Mouse (Mus musculus) forebrain, embryonic 14.5 days (tissue): ENCODE measurements around the gene St3gal6. TPM values are rescaled to one million over a fixed set of nuclear protein-coding genes. Genes with fewer than 3 reads are reported as not detected.
"Not testable (repeated sequence)": the region's sequence is repeated elsewhere in the genome, so short reads cannot be mapped to it uniquely, and the experiment has no call there.

Source experiments
- ATAC-seq: fragments of 200-750 bp; cut with Nextera tagmentation; 2 replicates; pipeline ENCODE4 v1.8.0; 2017; ENCODE audit warnings: mild to moderate bottlenecking, moderate library complexity
- DNase-seq: peaks from one replicate; pipeline ENCODE4 v3.0.0-alpha.2; 2015; ENCODE audit warnings: low spot score
- H3K27ac ChIP-seq: fragments of 300-500 bp; sonication (generic); 2 replicates; pipeline ENCODE4 v1.5.1; 2014; ENCODE audit warnings: low read depth, mild to moderate bottlenecking, control low read depth, low read length, moderate library complexity
- H3K27me3 ChIP-seq: fragments of 300-500 bp; sonication (generic); replicated peaks from 2 replicates; pipeline ENCODE4 v1.6.1; 2014; ENCODE audit warnings: low read length, control low read depth, mixed read lengths; ENCODE audit not compliant: control insufficient read depth, insufficient read depth
- H3K36me3 ChIP-seq: fragments of 300-500 bp; sonication (generic); 2 replicates; pipeline ENCODE4 v1.6.1; 2014; ENCODE audit warnings: low read length, control low read depth; ENCODE audit not compliant: control insufficient read depth, insufficient read depth
- H3K4me1 ChIP-seq: fragments of 300-500 bp; sonication (generic); 2 replicates; pipeline ENCODE4 v1.6.1; 2014; ENCODE audit warnings: antibody characterized with exemption, low read length, control low read depth; ENCODE audit not compliant: control insufficient read depth, insufficient read depth
- H3K4me2 ChIP-seq: fragments of 300-500 bp; sonication (generic); 2 replicates; pipeline ENCODE4 v1.6.1; 2014; ENCODE audit warnings: mild to moderate bottlenecking, control low read depth, low read length
- H3K4me3 ChIP-seq: fragments of 300-500 bp; sonication (generic); 2 replicates; pipeline ENCODE4 v1.5.1; 2014; ENCODE audit warnings: low read depth, low read length, control low read depth
- H3K9ac ChIP-seq: fragments of 300-500 bp; sonication (generic); 2 replicates; pipeline ENCODE4 v1.6.1; 2014; ENCODE audit warnings: mild to moderate bottlenecking, low read length, control low read depth, moderate library complexity
- H3K9me3 ChIP-seq: fragments of 300-500 bp; sonication (generic); replicated peaks from 2 replicates; pipeline ENCODE4 v1.6.1; 2016; ENCODE audit warnings: low read length, control low read depth, mixed read lengths; ENCODE audit not compliant: control insufficient read depth
- WGBS: fragments of 180-500 bp; shearing (Covaris S2); extraction: QIAGEN DNeasy Blood & Tissue Kit; methylation state at CpG from one replicate; pipeline ENCODE4 v1.1.7; 2014; 5-methylcytosine and 5-hydroxymethylcytosine counted together
- polyA plus RNA-seq: library from polyadenylated mRNA; unstranded; fragments of >200 nt; fragmentation: Nextera tagmentation; extraction: Ambion mirVana; gene quantifications from 2 replicates; pipeline ENCODE4 v1.2.1, GENCODE M21; 2014

Gene St3gal6
- polyA plus RNA-seq, 1 experiment from 2014 or later, result 7.8 TPM

- whole genome bisulfite sequencing, result 73% methylated on average over 3 of the region's 3 CpGs
- H3K27me3 ChIP-seq, ATAC-seq, H3K4me3 ChIP-seq, H3K9me3 ChIP-seq, H3K4me1 ChIP-seq, H3K27ac ChIP-seq, DNase-seq, H3K4me2 ChIP-seq, H3K9ac ChIP-seq: not testable (repeated sequence)
- H3K36me3 ChIP-seq, result peaks cover 42% of the 10 kb centered on the region
These were observed 64.1 kb downstream of the St3gal6 start for GRCm38 (mm10) chr16:58459966-58460365.

DNA sequence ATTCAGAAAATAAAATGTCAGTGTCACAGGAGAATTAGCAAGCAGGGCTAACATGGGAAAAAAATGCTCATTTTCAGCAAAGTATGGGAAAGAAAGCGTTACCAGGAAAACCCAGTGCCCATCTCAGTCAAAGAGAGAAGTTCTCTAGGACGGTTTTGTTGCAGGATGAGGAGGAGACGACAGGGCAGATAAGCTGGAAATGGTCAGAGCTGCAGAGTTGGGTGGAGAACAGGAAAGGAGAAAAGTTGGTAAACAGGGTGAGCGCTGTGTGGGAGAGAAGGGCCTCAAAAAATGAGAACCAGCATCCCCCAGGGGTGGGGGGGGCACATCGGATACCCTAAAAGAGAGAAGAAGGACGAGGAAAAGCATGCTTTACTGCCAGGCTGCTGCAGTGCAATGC is 67.1 kb downstream of the St3gal6 start:
- ATAC-seq, result no peak
- H3K36me3 ChIP-seq, result peaks cover 20% of the 10 kb centered on the region
- 92% methylated on average over 6 of the region's 6 CpGs for WGBS

GRCm38 (mm10) chr16:58456445-58456844 is 67.6 kb downstream of the St3gal6 start:
- DNase-seq, result no peak
- no peak for ATAC-seq
- Histone ChIP-seq H3K9me3 (no peaks in the 10 kb centered on the region), H3K4me1 (no peaks in the 10 kb centered on the region), H3K4me2 (no peak overlapping the region), H3K27me3 (no peaks in the 10 kb centered on the region), H3K4me3 (no peak overlapping the region), H3K27ac (no peak overlapping the region), H3K9ac (no peak overlapping the region), H3K36me3 (peaks cover 23% of the 10 kb centered on the region)
- 91% methylated on average over 5 of the region's 5 CpGs for WGBS

More for the DNA sequence above, 67.1 kb downstream of the St3gal6 start:
- DNase-seq, result no peak
- H3K9me3 ChIP-seq, result no peaks in the 10 kb centered on the region
- H3K4me3 ChIP-seq, result no peak overlapping the region
- H3K9ac ChIP-seq, result no peak overlapping the region
- H3K27ac ChIP-seq, result no peak overlapping the region
- H3K4me2 ChIP-seq, result no peak overlapping the region
- no peaks in the 10 kb centered on the region for H3K4me1 ChIP-seq
- H3K27me3 ChIP-seq, result no peaks in the 10 kb centered on the region

DNA sequence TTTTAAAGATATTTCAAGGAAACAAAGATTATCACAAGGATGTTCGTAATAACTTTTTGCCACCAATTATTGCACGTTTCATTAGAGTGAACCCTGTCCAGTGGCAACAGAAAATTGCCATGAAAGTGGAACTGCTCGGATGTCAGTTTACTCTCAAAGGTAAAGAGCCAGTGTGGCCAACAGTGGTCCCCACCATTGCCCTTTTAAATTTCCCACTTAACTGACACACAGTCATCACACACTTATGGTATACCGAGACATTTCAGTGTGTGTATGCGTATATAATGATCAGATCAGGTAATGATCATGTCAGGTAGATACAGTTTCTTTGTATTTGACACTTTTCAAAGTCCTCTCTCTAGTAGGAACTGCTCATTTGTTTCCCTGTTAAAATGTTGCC is 68.9 kb downstream of the St3gal6 start:
- Histone ChIP-seq H3K4me1 (no peaks in the 10 kb centered on the region), H3K4me2 (no peak overlapping the region), H3K4me3 (no peak overlapping the region), H3K27ac (no peak overlapping the region), H3K9ac (no peak overlapping the region), H3K36me3 (peaks cover 31% of the 10 kb centered on the region), H3K9me3 (no peaks in the 10 kb centered on the region), H3K27me3 (no peaks in the 10 kb centered on the region)
- ATAC-seq (no peak), DNase-seq (no peak)
- 91% methylated on average over 5 of the region's 5 CpGs for WGBS

DNA sequence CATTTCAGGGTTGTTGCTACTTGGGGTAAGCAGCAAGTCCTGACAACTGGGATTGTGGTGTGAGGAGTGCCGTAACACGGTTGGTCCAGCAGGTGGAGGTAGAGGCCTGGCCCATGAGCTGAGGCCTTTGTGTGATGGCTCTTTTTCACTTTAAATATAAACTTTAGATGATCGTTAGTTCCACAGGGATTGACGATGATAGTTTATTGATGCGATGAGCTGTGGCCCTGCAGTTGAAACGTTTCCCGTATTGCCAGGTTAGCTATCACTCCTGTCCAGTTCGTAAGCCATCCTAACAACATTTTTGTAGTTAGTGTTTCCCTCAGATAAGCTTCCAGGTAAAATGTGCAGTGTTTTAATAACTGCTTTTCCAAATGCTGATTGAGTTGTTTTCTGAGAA is 69.4 kb downstream of the St3gal6 start:
- 66% methylated on average over 8 of the region's 8 CpGs for WGBS
- Histone ChIP-seq H3K27ac (no peak overlapping the region), H3K4me1 (no peaks in the 10 kb centered on the region), H3K9ac (no peak overlapping the region), H3K4me2 (no peak overlapping the region), H3K4me3 (no peak overlapping the region), H3K9me3 (no peaks in the 10 kb centered on the region), H3K27me3 (no peaks in the 10 kb centered on the region), H3K36me3 (peaks cover 33% of the 10 kb centered on the region)
- peak; percentile 67; the same call in 1 of the 2 replicates for ATAC-seq
- peak; percentile 55 for DNase-seq

DNA sequence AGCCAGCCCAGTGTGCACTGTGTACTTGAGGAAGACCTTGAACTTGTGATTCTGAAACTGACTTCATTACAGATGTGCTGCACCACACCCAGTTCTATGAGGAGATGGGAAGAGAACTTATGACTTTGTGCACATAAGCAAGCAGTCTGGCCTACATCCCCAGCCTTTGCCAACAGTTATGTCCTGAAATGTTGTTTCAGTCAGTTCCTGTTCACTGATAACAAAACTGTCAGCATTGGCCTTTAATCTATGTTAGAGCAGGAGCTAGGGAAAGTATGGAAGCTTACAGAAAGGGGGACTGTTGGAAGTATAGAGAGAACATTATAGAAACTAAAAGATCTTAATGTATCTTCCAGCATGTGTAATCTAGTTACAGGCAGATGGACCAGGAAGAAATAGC is 70.2 kb downstream of the St3gal6 start:
- Histone ChIP-seq H3K4me2 (no peak overlapping the region), H3K9ac (no peak overlapping the region), H3K36me3 (peaks cover 30% of the 10 kb centered on the region), H3K4me1 (no peaks in the 10 kb centered on the region; the same call in 1 of the 2 replicates), H3K4me3 (no peak overlapping the region), H3K27ac (no peak overlapping the region), H3K27me3 (no peaks in the 10 kb centered on the region), H3K9me3 (no peaks in the 10 kb centered on the region)
- ATAC-seq (no peak), DNase-seq (no peak)

- no peak for ATAC-seq
- Histone ChIP-seq H3K9me3 (no peaks in the 10 kb centered on the region), H3K36me3 (peaks cover 26% of the 10 kb centered on the region), H3K27me3 (no peaks in the 10 kb centered on the region), H3K4me1 (no peaks in the 10 kb centered on the region; the same call in 1 of the 2 replicates), H3K4me2 (no peak overlapping the region), H3K27ac (no peak overlapping the region), H3K4me3 (no peak overlapping the region), H3K9ac (no peak overlapping the region)
- 92% methylated on average over 3 of the region's 3 CpGs for WGBS
- no peak for DNase-seq
These were observed 70.9 kb downstream of the St3gal6 start for GRCm38 (mm10) chr16:58453138-58453537.

DNA sequence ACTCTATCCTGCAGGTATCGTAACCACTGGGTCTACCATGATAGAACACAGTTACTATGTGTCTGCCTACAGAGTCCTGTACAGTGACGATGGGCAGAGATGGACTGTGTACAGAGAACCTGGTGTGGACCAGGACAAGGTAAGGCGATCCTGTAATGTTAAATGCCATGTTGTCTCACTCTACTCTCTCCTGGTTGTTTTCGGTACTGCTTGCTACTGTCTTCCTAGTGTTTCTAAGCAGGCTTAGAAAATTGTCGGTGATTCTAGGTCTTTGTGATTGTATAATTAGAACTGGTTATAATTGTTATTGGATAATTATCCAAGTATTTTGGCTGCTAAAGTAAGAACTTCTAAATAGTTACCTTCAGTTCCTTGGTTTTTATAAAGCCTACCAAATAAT is 72.4 kb downstream of the St3gal6 start:
- Histone ChIP-seq H3K4me1 (no peaks in the 10 kb centered on the region; the same call in 1 of the 2 replicates), H3K27ac (no peak overlapping the region)
- 97% methylated on average over 5 of the region's 5 CpGs for whole genome bisulfite sequencing

GRCm38 (mm10) chr16:58450648-58451047 is 73.4 kb downstream of the St3gal6 start:
- WGBS, result 77% methylated on average over 6 of the region's 6 CpGs

More for the DNA sequence above, 72.4 kb downstream of the St3gal6 start:
- no peak for ATAC-seq
- no peak for DNase-seq
- H3K36me3 ChIP-seq, result peaks cover 28% of the 10 kb centered on the region
- no peak overlapping the region for H3K4me3 ChIP-seq
- H3K4me2 ChIP-seq, result no peak overlapping the region
- no peak overlapping the region for H3K9ac ChIP-seq
- H3K9me3 ChIP-seq, result no peaks in the 10 kb centered on the region
- no peaks in the 10 kb centered on the region for H3K27me3 ChIP-seq

More at GRCm38 (mm10) chr16:58450648-58451047, 73.4 kb downstream of the St3gal6 start:
- no peak overlapping the region for H3K27ac ChIP-seq
- no peak for ATAC-seq
- no peak overlapping the region for H3K4me2 ChIP-seq
- DNase-seq, result no peak
- peaks cover 22% of the 10 kb centered on the region for H3K36me3 ChIP-seq
- no peaks in the 10 kb centered on the region; the same call in 1 of the 2 replicates for H3K4me1 ChIP-seq
- H3K4me3 ChIP-seq, result no peak overlapping the region
- no peak overlapping the region for H3K9ac ChIP-seq
- H3K27me3 ChIP-seq, result no peaks in the 10 kb centered on the region
- no peaks in the 10 kb centered on the region for H3K9me3 ChIP-seq
